Mouse (Mus musculus) CD8-positive naive resting alpha-beta T cell, adult 57 days (primary cell): ENCODE measurements around the gene Car5b. TPM values are rescaled to one million over a fixed set of nuclear protein-coding genes. Genes with fewer than 3 reads are reported as not detected.

Experiments
- total RNA-seq: library from RNA; stranded (reverse); gene quantifications from one replicate; pipeline ENCODE4 v1.2.4, GENCODE M21; 2023

Gene Car5b
- total RNA-seq: not detected

GRCm38 (mm10) chrX:164027607-164028289 is at the start of gene Car5b:
TSS of gene Car5b (minus strand) at chrX:164027997.

GRCm38 (mm10) chrX:164076040-164076775 is 48.4 kb upstream of the Car5b start, which contains the start of gene Siah1b:
TSS of gene Siah1b (minus strand) at chrX:164076493.

GRCm38 (mm10) chrX:163958467-163958875 is 69.3 kb downstream of the Car5b start, which contains the start of gene Zrsr2:
TSS of gene Zrsr2 (minus strand) at chrX:163958661.

Other genes starting within 250 kb of the Car5b start
- 14.0 TPM for gene Ap1s2, start 119.0 kb downstream of the Car5b start, total RNA-seq
- gene Zrsr2, start 69.3 kb downstream of the Car5b start, total RNA-seq: 74.2 TPM
- 7.4 TPM for gene Siah1b, start 48.5 kb upstream of the Car5b start, total RNA-seq
- gene Cltrn, start 60.8 kb upstream of the Car5b start, total RNA-seq: not detected
- gene Ace2, start 111.3 kb upstream of the Car5b start, total RNA-seq: not detected
- not detected for gene Bmx, start 230.2 kb upstream of the Car5b start, total RNA-seq
- not detected for gene Pir, start 241.4 kb upstream of the Car5b start, total RNA-seq